Mouse (Mus musculus) liver, embryonic 11.5 days (tissue): ENCODE data around the gene Ddias. TPM values are rescaled to one million over a fixed set of nuclear protein-coding genes. Genes with fewer than 3 reads are reported as not detected.

Source experiments
- ATAC-seq: fragments of 200-750 bp; cut with Nextera tagmentation; replicated peaks from 2 replicates; pipeline ENCODE4 v1.8.0; 2017; ENCODE audit warnings: moderate number of reproducible peaks, mild to moderate bottlenecking, moderate TSS enrichment, moderate library complexity; ENCODE audit not compliant: low FRiP score
- DNase-seq: peaks from one replicate; pipeline ENCODE4 v3.0.0-alpha.2; 2017; ENCODE audit warnings: low spot score
- H3K27ac ChIP-seq: fragments of 300-500 bp; sonication (generic); 2 replicates; pipeline ENCODE4 v1.5.1; 2014; ENCODE audit warnings: mild to moderate bottlenecking, low read depth, low read length, control low read depth
- H3K27me3 ChIP-seq: fragments of 300-500 bp; sonication (generic); replicated peaks from 2 replicates; pipeline ENCODE4 v1.6.1; 2014; ENCODE audit warnings: low read length, mixed read lengths; ENCODE audit not compliant: control insufficient read depth, insufficient read depth
- H3K36me3 ChIP-seq: fragments of 300-500 bp; sonication (generic); 2 replicates; pipeline ENCODE4 v1.6.1; 2014; ENCODE audit warnings: mild to moderate bottlenecking, low read length, moderate library complexity, mixed read lengths; ENCODE audit not compliant: control insufficient read depth, insufficient read depth
- H3K4me1 ChIP-seq: fragments of 300-500 bp; sonication (generic); replicated peaks from 2 replicates; pipeline ENCODE4 v1.6.1; 2014; ENCODE audit warnings: low read length, mixed read lengths; ENCODE audit not compliant: control insufficient read depth, insufficient read depth
- H3K4me2 ChIP-seq: fragments of 300-500 bp; sonication (generic); 2 replicates; pipeline ENCODE4 v1.6.1; 2014; ENCODE audit warnings: mild to moderate bottlenecking, control low read depth, moderate library complexity
- H3K4me3 ChIP-seq: fragments of 300-500 bp; sonication (generic); 2 replicates; pipeline ENCODE4 v1.5.1; 2014; ENCODE audit warnings: low read depth, low read length, control low read depth
- H3K9ac ChIP-seq: fragments of 300-500 bp; sonication (generic); 2 replicates; pipeline ENCODE4 v1.6.1; 2014; ENCODE audit warnings: low read depth, low read length, control low read depth
- H3K9me3 ChIP-seq: fragments of 300-500 bp; sonication (generic); 2 replicates; pipeline ENCODE4 v1.6.1; 2016; ENCODE audit warnings: low read length, inconsistent platforms, mixed read lengths; ENCODE audit not compliant: control insufficient read depth
- WGBS: fragments of 180-500 bp; shearing (Covaris S2); extraction: QIAGEN DNeasy Blood & Tissue Kit; methylation state at CpG from one replicate; pipeline ENCODE4 v1.1.7; 2014; 5-methylcytosine and 5-hydroxymethylcytosine counted together
- polyA plus RNA-seq: library from polyadenylated mRNA; unstranded; fragments of >200 nt; fragmentation: Nextera tagmentation; extraction: Ambion mirVana; gene quantifications from 2 replicates; pipeline ENCODE4 v1.2.1, GENCODE M21; 2014

The Ddias gene
- polyA plus RNA-seq, 1 experiment from 2014 or later: 21.2 TPM

- H3K36me3 ChIP-seq: no peaks in the 10 kb centered on the region
- H3K27ac ChIP-seq: no peak overlapping the region
- DNase-seq (no peak), ATAC-seq (no peak)
- no peaks in the 10 kb centered on the region for H3K27me3 ChIP-seq
- no peak overlapping the region for H3K4me2 ChIP-seq
- H3K9me3 ChIP-seq: no peaks in the 10 kb centered on the region
- H3K4me3 ChIP-seq: no peak overlapping the region
- H3K4me1 ChIP-seq: no peaks in the 10 kb centered on the region
- 77% methylated on average over 3 of the region's 3 CpGs for WGBS
- H3K9ac ChIP-seq: no peak overlapping the region
Observed at GRCm38 (mm10) chr7:92836447-92836846, 37.6 kb downstream of the Ddias start.

GRCm38 (mm10) chr7:92834391-92834790 is 39.7 kb downstream of the Ddias start:
- Histone ChIP-seq H3K27ac (no peak overlapping the region), H3K4me2 (no peak overlapping the region), H3K9ac (no peak overlapping the region), H3K36me3 (no peaks in the 10 kb centered on the region), H3K4me3 (no peak overlapping the region), H3K4me1 (no peaks in the 10 kb centered on the region), H3K27me3 (no peaks in the 10 kb centered on the region), H3K9me3 (no peaks in the 10 kb centered on the region)
- DNase-seq (no peak), ATAC-seq (no peak)
- WGBS: 85% methylated on average over 2 of the region's 2 CpGs

- DNase-seq: no peak
- no peaks in the 10 kb centered on the region for H3K36me3 ChIP-seq
- no peak overlapping the region for H3K4me2 ChIP-seq
- H3K27ac ChIP-seq: no peak overlapping the region
- no peak for ATAC-seq
- H3K4me1 ChIP-seq: no peaks in the 10 kb centered on the region
- no peak overlapping the region for H3K4me3 ChIP-seq
- WGBS: 73% methylated on average over 6 of the region's 6 CpGs
- H3K27me3 ChIP-seq: no peaks in the 10 kb centered on the region
- H3K9me3 ChIP-seq: no peaks in the 10 kb centered on the region
- no peak overlapping the region for H3K9ac ChIP-seq
Observed at GRCm38 (mm10) chr7:92832395-92832794, 41.7 kb downstream of the Ddias start.

GRCm38 (mm10) chr7:92827981-92828380 is 46.1 kb downstream of the Ddias start:
- Histone ChIP-seq H3K9ac (no peak overlapping the region), H3K4me3 (no peak overlapping the region), H3K27me3 (no peaks in the 10 kb centered on the region), H3K4me1 (no peaks in the 10 kb centered on the region), H3K9me3 (no peaks in the 10 kb centered on the region), H3K36me3 (no peaks in the 10 kb centered on the region), H3K4me2 (no peak overlapping the region), H3K27ac (no peak overlapping the region)
- no peak for ATAC-seq
- WGBS: 60% methylated on average over 3 of the region's 3 CpGs
- no peak for DNase-seq

- WGBS: 89% methylated on average over 3 of the region's 3 CpGs
- Histone ChIP-seq H3K4me1 (no peaks in the 10 kb centered on the region), H3K27ac (no peak overlapping the region), H3K27me3 (no peaks in the 10 kb centered on the region), H3K9me3 (no peaks in the 10 kb centered on the region), H3K4me2 (no peak overlapping the region), H3K36me3 (no peaks in the 10 kb centered on the region), H3K9ac (no peak overlapping the region), H3K4me3 (no peak overlapping the region)
- DNase-seq (no peak), ATAC-seq (no peak)
Observed at GRCm38 (mm10) chr7:92826248-92826647, 47.8 kb downstream of the Ddias start.

- ATAC-seq (no peak; the same call in 1 of the 2 replicates), DNase-seq (no peak)
- Histone ChIP-seq H3K4me3 (no peak overlapping the region), H3K27me3 (no peaks in the 10 kb centered on the region), H3K9me3 (no peaks in the 10 kb centered on the region), H3K9ac (no peak overlapping the region), H3K27ac (no peak overlapping the region), H3K4me2 (no peak overlapping the region), H3K36me3 (no peaks in the 10 kb centered on the region), H3K4me1 (no peaks in the 10 kb centered on the region)
- WGBS: 67% methylated on average over 1 of the region's 1 CpGs
Observed at GRCm38 (mm10) chr7:92822409-92823101, 51.5 kb downstream of the Ddias start.

- no peak overlapping the region for H3K9ac ChIP-seq
- 62% methylated on average over 4 of the region's 4 CpGs for WGBS
- H3K4me2 ChIP-seq: no peak overlapping the region
- DNase-seq (no peak), ATAC-seq (no peak)
- H3K27ac ChIP-seq: no peak overlapping the region
- H3K9me3 ChIP-seq: no peaks in the 10 kb centered on the region
- no peaks in the 10 kb centered on the region for H3K27me3 ChIP-seq
- H3K4me1 ChIP-seq: no peaks in the 10 kb centered on the region
- no peak overlapping the region for H3K4me3 ChIP-seq
- H3K36me3 ChIP-seq: no peaks in the 10 kb centered on the region
Observed at GRCm38 (mm10) chr7:92821871-92822270, 52.2 kb downstream of the Ddias start.

- ATAC-seq (no peak), DNase-seq (no peak)
- no peaks in the 10 kb centered on the region for H3K27me3 ChIP-seq
- H3K36me3 ChIP-seq: no peaks in the 10 kb centered on the region
- 83% methylated on average over 7 of the region's 7 CpGs for WGBS
- no peak overlapping the region for H3K9ac ChIP-seq
- H3K4me3 ChIP-seq: no peak overlapping the region
- H3K9me3 ChIP-seq: no peaks in the 10 kb centered on the region
- no peak overlapping the region for H3K4me2 ChIP-seq
- H3K4me1 ChIP-seq: no peaks in the 10 kb centered on the region
- H3K27ac ChIP-seq: no peak overlapping the region
Observed at GRCm38 (mm10) chr7:92820941-92821465, 53.0 kb downstream of the Ddias start.

- H3K4me2 ChIP-seq: no peak overlapping the region
- H3K27me3 ChIP-seq: no peaks in the 10 kb centered on the region
- no peak for DNase-seq
- no peaks in the 10 kb centered on the region for H3K9me3 ChIP-seq
- no peaks in the 10 kb centered on the region for H3K4me1 ChIP-seq
- H3K36me3 ChIP-seq: no peaks in the 10 kb centered on the region
- H3K9ac ChIP-seq: no peak overlapping the region
- WGBS: 69% methylated on average over 1 of the region's 1 CpGs
- no peak for ATAC-seq
- no peak overlapping the region for H3K4me3 ChIP-seq
- no peak overlapping the region for H3K27ac ChIP-seq
Observed at GRCm38 (mm10) chr7:92820410-92820809, 53.6 kb downstream of the Ddias start.
